Mouse (Mus musculus) adrenal gland, postnatal 14 days (tissue): ENCODE measurements around the gene Gm11565. TPM values are rescaled to one million over a fixed set of nuclear protein-coding genes. Genes with fewer than 3 reads are reported as not detected.
"Not testable (repeated sequence)": the region's sequence is repeated elsewhere in the genome, so short reads cannot be mapped to it uniquely, and the experiment has no call there.

Experiments used
- DNase-seq: peaks from one replicate; pipeline ENCODE4 v3.0.0; 2021; ENCODE audit warnings: mixed read lengths
- long read RNA-seq, 2 experiments: library from polyadenylated mRNA; stranded (forward); transcript quantifications; one replicate each; pipeline ENCODE4 v2.0.0; 2021
- total RNA-seq: library from RNA; stranded (reverse); gene quantifications from 2 replicates; pipeline ENCODE4 v1.2.3, GENCODE M21; 2021

Gm11565 gene
- total RNA-seq, result not detected in 2 replicates
- long read RNA-seq, experiment 1, result 0 reads
- long read RNA-seq, experiment 2, result 0 reads

- DNase-seq, result no peak
Measured at GRCm38 (mm10) chr11:99914451-99914850, at the start of gene Gm11565. Gm11565 (plus strand) TSS chr11:99914751.

- not testable (repeated sequence) for DNase-seq
Measured at GRCm38 (mm10) chr11:99873089-99873488, 41.5 kb upstream of the Gm11565 start, which contains the start of gene Krtap9-1. Krtap9-1 (plus strand) TSS chr11:99873389.

- DNase-seq, result not testable (repeated sequence)
Measured at GRCm38 (mm10) chr11:99878887-99879286, 35.7 kb upstream of the Gm11565 start, which contains the start of gene Gm11567. Gm11567 (plus strand) TSS chr11:99879187.

GRCm38 (mm10) chr11:99907620-99908019 lies 6.9 kb upstream of the Gm11565 start, which contains the start of gene Krtap31-1:
Krtap31-1 (plus strand) TSS chr11:99907920.
- DNase-seq, result no peak

- DNase-seq, result no peak
Measured at GRCm38 (mm10) chr11:99935991-99936390, 21.4 kb downstream of the Gm11565 start, which contains the start of gene Krtap31-2. Krtap31-2 (plus strand) TSS chr11:99936291.

- DNase-seq, result no peak
Measured at GRCm38 (mm10) chr11:99937751-99938264, 23.3 kb downstream of the Gm11565 start.

- DNase-seq, result no peak
Measured at GRCm38 (mm10) chr11:99948175-99948574, 33.6 kb downstream of the Gm11565 start, which contains the start of gene Krtap9-5. Krtap9-5 (plus strand) TSS chr11:99948475.

GRCm38 (mm10) chr11:99964213-99964612 lies 49.7 kb downstream of the Gm11565 start:
- peak; percentile 8 for DNase-seq

Other genes starting within 250 kb of the Gm11565 start
- not detected in 2 replicates for gene Krtap4-6, start 248.8 kb upstream of the Gm11565 start, total RNA-seq
- gene Gm14190, start 224.0 kb upstream of the Gm11565 start, total RNA-seq, result not detected in 2 replicates
- not detected in 2 replicates for gene Gm14180, start 180.5 kb upstream of the Gm11565 start, total RNA-seq
- not detected in 2 replicates for gene Gm11595, start 141.8 kb upstream of the Gm11565 start, total RNA-seq
- not detected in 2 replicates for gene Krtap4-8, start 134.0 kb upstream of the Gm11565 start, total RNA-seq
- gene Krtap4-9, start 129.6 kb upstream of the Gm11565 start, total RNA-seq, result not detected in 2 replicates
- gene Gm11596, start 121.3 kb upstream of the Gm11565 start, total RNA-seq, result not detected in 2 replicates
- gene Gm11569, start 115.8 kb upstream of the Gm11565 start, total RNA-seq, result not detected in 2 replicates
- gene Gm11554, start 110.3 kb upstream of the Gm11565 start, total RNA-seq, result not detected in 2 replicates
- gene Krtap4-13, start 104.9 kb upstream of the Gm11565 start, total RNA-seq, result not detected in 2 replicates
- not detected in 2 replicates for gene Gm11564, start 99.1 kb upstream of the Gm11565 start, total RNA-seq
- not detected in 2 replicates for gene 2300003K06Rik, start 76.7 kb upstream of the Gm11565 start, total RNA-seq
- gene Krtap4-16, start 63.1 kb upstream of the Gm11565 start, total RNA-seq, result not detected in 2 replicates
- not detected in 2 replicates for gene Gm11568, start 56.8 kb upstream of the Gm11565 start, total RNA-seq
- gene Gm11559, start 50.3 kb upstream of the Gm11565 start, total RNA-seq, result not detected in 2 replicates
- not detected in 2 replicates for gene Krtap9-1, start 41.4 kb upstream of the Gm11565 start, total RNA-seq
- not detected in 2 replicates for gene Gm11567, start 35.6 kb upstream of the Gm11565 start, total RNA-seq
- not detected in 2 replicates for gene Krtap31-1, start 6.8 kb upstream of the Gm11565 start, total RNA-seq
- gene Krtap31-2, start 21.5 kb downstream of the Gm11565 start, total RNA-seq, result not detected in 2 replicates
- gene Krtap9-5, start 33.7 kb downstream of the Gm11565 start, total RNA-seq, result not detected in 2 replicates
- gene Krtap29-1, start 64.3 kb downstream of the Gm11565 start, total RNA-seq, result not detected in 2 replicates
- not detected in 2 replicates for gene Krtap16-1, start 71.8 kb downstream of the Gm11565 start, total RNA-seq
- not detected in 2 replicates for gene Krtap17-1, start 79.2 kb downstream of the Gm11565 start, total RNA-seq
- gene Krt33a, start 101.5 kb downstream of the Gm11565 start, total RNA-seq, result not detected in 2 replicates
- gene Krt33b, start 115.1 kb downstream of the Gm11565 start, total RNA-seq, result not detected in 2 replicates
- not detected in 2 replicates for gene Krt34, start 126.8 kb downstream of the Gm11565 start, total RNA-seq
- not detected in 2 replicates for gene Krt31, start 135.8 kb downstream of the Gm11565 start, total RNA-seq
- not detected in 2 replicates for gene Krt32, start 173.5 kb downstream of the Gm11565 start, total RNA-seq
- not detected in 2 replicates for gene Krt35, start 181.5 kb downstream of the Gm11565 start, total RNA-seq
- 0.19 TPM in 1 of 2 replicates, not detected in the other for gene Krt36, start 190.9 kb downstream of the Gm11565 start, total RNA-seq
- gene Krt13, start 206.8 kb downstream of the Gm11565 start, total RNA-seq, result not detected in 2 replicates
- not detected in 2 replicates for gene Krt15, start 221.2 kb downstream of the Gm11565 start, total RNA-seq
- gene Krt19, start 233.9 kb downstream of the Gm11565 start, total RNA-seq, result 6.4 and 6.6 TPM in 2 replicates